9 mouse cellular contexts compared by ENCODE assay signal in the genomic region with DNA sequence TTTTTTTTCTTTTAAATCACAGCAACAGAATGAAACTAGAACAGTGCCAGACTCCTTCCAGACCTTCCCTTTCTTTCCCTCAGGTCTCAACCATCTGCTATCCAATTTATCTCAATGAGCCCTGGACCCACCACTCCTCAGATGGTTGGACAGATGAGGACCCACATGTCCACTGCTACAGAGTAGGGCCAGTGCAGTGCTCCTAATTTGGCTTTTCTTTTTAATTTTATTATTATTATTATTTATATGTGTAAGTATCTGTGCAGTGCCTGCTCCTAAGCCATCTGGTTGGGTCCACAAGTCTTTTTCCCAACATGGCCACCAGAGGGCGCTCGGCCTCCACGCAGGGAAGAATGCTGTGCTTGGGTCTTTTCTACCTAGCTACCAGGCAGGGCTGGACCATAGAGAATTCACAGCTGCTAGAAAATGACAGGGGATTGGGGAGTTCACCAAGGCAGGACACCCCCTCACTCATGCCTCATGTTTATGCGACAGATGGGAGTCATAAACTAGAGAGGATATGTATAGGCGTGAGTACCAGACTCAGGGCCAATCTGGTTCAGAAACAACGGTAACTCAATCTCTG. TPM values are rescaled to one million over a fixed set of nuclear protein-coding genes. Genes with fewer than 3 reads are reported as not detected.
DNase-seq lines count a peak whose midpoint lies in the region; ATAC-seq and TF ChIP-seq lines count a peak whose summit lies in the region.
"Had no signal": no experiment of that assay in that cellular context is flagged by ENCODE, and none has a peak within 500 bp of the region (broad histone marks: within the 10 kb centered on the region; RNA-seq: fewer than 3 reads in every experiment).

No protein-coding gene starts in this region.

- H3K36me3 ChIP-seq in heart, embryonic 11.5 days (ENCODE audit: control insufficient read depth, insufficient read depth, low read length), result no peaks in the 10 kb centered on the region
- no peaks in the 10 kb centered on the region for H3K36me3 ChIP-seq in liver, embryonic 13.5 days
- H3K36me3 ChIP-seq in neural tube, embryonic 14.5 days (ENCODE audit: control insufficient read depth, insufficient read depth, low read length), result no peaks in the 10 kb centered on the region
- H3K36me3 ChIP-seq: embryonic facial prominence, embryonic 15.5 days had no signal

- 34% methylated on average over 6 of the region's 6 CpGs for WGBS in heart, embryonic 11.5 days (ENCODE audit: insufficient replicate concordance)
- WGBS in liver, embryonic 13.5 days (ENCODE audit: insufficient replicate concordance), result 32% methylated on average over 6 of the region's 6 CpGs
- 30% methylated on average over 6 of the region's 6 CpGs for WGBS in neural tube, embryonic 14.5 days

- no peak for TF ChIP-seq POLR2A in bone marrow macrophage, adult 2 months (IDR thresholded peaks at IDR 0.05; ENCODE audit: borderline replicate concordance, low read depth, low read length)
- no peak for TF ChIP-seq POLR2A in embryonic fibroblast, embryonic 13.5 days (IDR thresholded peaks at IDR 0.05; ENCODE audit: low read depth, low read length)

- ATAC-seq in heart, embryonic 11.5 days (replicated peaks; ENCODE audit: insufficient number of reproducible peaks, low FRiP score, low TSS enrichment), result 0 out of 2 replicates have a peak, but pooled peaks have one; percentile 31
- no peak; the same call in 1 of the 2 replicates for ATAC-seq in liver, embryonic 13.5 days (ENCODE audit: low read depth)
- ATAC-seq in neural tube, embryonic 14.5 days (ENCODE audit: low read depth), result peak; percentile 91

- H3K4me1 ChIP-seq in bone marrow macrophage, adult 2 months (ENCODE audit: control insufficient read depth, insufficient read depth, low read length), result no peaks in the 10 kb centered on the region
- no peaks in the 10 kb centered on the region for H3K4me1 ChIP-seq in embryonic fibroblast, embryonic 13.5 days (ENCODE audit: control insufficient read depth, insufficient read depth, low read length)
- H3K4me1 ChIP-seq in heart, embryonic 11.5 days (ENCODE audit: control insufficient read depth, insufficient read depth, low read length), result no peaks in the 10 kb centered on the region
- no peaks in the 10 kb centered on the region for H3K4me1 ChIP-seq in liver, embryonic 13.5 days (replicated peaks)
- H3K4me1 ChIP-seq in neural tube, embryonic 14.5 days (ENCODE audit: control insufficient read depth, insufficient read depth, low read length), result no peaks in the 10 kb centered on the region
- H3K4me1 ChIP-seq: embryonic facial prominence, embryonic 15.5 days had no signal

- peak; percentile 58 for DNase-seq in CD4-positive helper T cell, adult 2 months (ENCODE audit: low read depth, low spot score)
- peak; percentile 88 for DNase-seq in kidney, postnatal 10 days
- peak; percentile 39 for DNase-seq in liver, embryonic 13.5 days
- DNase-seq in testis, postnatal 14 days (ENCODE audit: low spot score), result peak; percentile 73

- H3K9me3 ChIP-seq in heart, embryonic 11.5 days (replicated peaks; ENCODE audit: control insufficient read depth, low read length), result no peaks in the 10 kb centered on the region
- H3K9me3 ChIP-seq in liver, embryonic 13.5 days (replicated peaks), result no peaks in the 10 kb centered on the region
- no peaks in the 10 kb centered on the region for H3K9me3 ChIP-seq in neural tube, embryonic 14.5 days (ENCODE audit: control insufficient read depth, low read length)
- H3K9me3 ChIP-seq: embryonic facial prominence, embryonic 15.5 days had no signal

- no peak overlapping the region for H3K4me2 ChIP-seq in heart, embryonic 11.5 days
- no peak overlapping the region for H3K4me2 ChIP-seq in liver, embryonic 13.5 days
- H3K4me2 ChIP-seq in neural tube, embryonic 14.5 days (ENCODE audit: low read depth, low read length), result no peak overlapping the region
- H3K4me2 ChIP-seq: embryonic facial prominence, embryonic 15.5 days had no signal

- no peak overlapping the region for H3K9ac ChIP-seq in heart, embryonic 11.5 days (ENCODE audit: low read depth, low read length)
- H3K9ac ChIP-seq in liver, embryonic 13.5 days, result no peak overlapping the region
- no peak overlapping the region for H3K9ac ChIP-seq in neural tube, embryonic 14.5 days (replicated peaks; ENCODE audit: low read depth, low read length)
- H3K9ac ChIP-seq: embryonic facial prominence, embryonic 15.5 days had no signal

- no peak overlapping the region for H3K27ac ChIP-seq in bone marrow macrophage, adult 2 months (ENCODE audit: insufficient read depth, low read depth, low read length)
- H3K27ac ChIP-seq in embryonic fibroblast, embryonic 13.5 days (ENCODE audit: insufficient read depth, low read length), result no peak overlapping the region
- no peak overlapping the region for H3K27ac ChIP-seq in heart, embryonic 11.5 days (ENCODE audit: low read depth, low read length)
- no peak overlapping the region for H3K27ac ChIP-seq in liver, embryonic 13.5 days
- no peak overlapping the region for H3K27ac ChIP-seq in neural tube, embryonic 14.5 days (ENCODE audit: low read depth, low read length)
- H3K27ac ChIP-seq: embryonic facial prominence, embryonic 15.5 days had no signal

- no peak overlapping the region for H3K4me3 ChIP-seq in bone marrow macrophage, adult 2 months (ENCODE audit: insufficient read depth, low read length)
- H3K4me3 ChIP-seq in embryonic fibroblast, embryonic 13.5 days (ENCODE audit: insufficient read depth, low read length), result no peak overlapping the region
- no peak overlapping the region for H3K4me3 ChIP-seq in heart, embryonic 11.5 days (ENCODE audit: low read depth, low read length)
- H3K4me3 ChIP-seq in liver, embryonic 13.5 days (replicated peaks), result no peak overlapping the region
- H3K4me3 ChIP-seq in neural tube, embryonic 14.5 days (ENCODE audit: low read depth, low read length), result no peak overlapping the region
- H3K4me3 ChIP-seq: embryonic facial prominence, embryonic 15.5 days had no signal

- peak; percentile 97 for TF ChIP-seq CTCF in bone marrow macrophage, adult 2 months (IDR thresholded peaks at IDR 0.05; ENCODE audit: low read depth, low read length)
- TF ChIP-seq CTCF in embryonic fibroblast, embryonic 13.5 days (IDR thresholded peaks at IDR 0.05; ENCODE audit: borderline replicate concordance, insufficient read depth, low read length), result peak; percentile 91

- peaks cover 15% of the 10 kb centered on the region for H3K27me3 ChIP-seq in heart, embryonic 11.5 days (ENCODE audit: control insufficient read depth, insufficient read depth, low read length)
- peaks cover 19% of the 10 kb centered on the region for H3K27me3 ChIP-seq in liver, embryonic 13.5 days
- H3K27me3 ChIP-seq in neural tube, embryonic 14.5 days (ENCODE audit: control insufficient read depth, insufficient read depth, low read length), result peaks cover 8% of the 10 kb centered on the region

RNA-seq across cellular contexts. Expression of gene Shh, which starts 15.9 kb away (rescaled TPM):
- not detected in 2 replicates for polyA plus RNA-seq in bone marrow macrophage, adult 2 months (2012; ENCODE audit: insufficient read depth, insufficient read length, missing spikeins)
- polyA plus RNA-seq in embryonic fibroblast, embryonic 13.5 days (2011; ENCODE audit: insufficient read length, low read depth, missing spikeins), result not detected in 2 replicates
- polyA plus RNA-seq in heart, embryonic 11.5 days (2014; fragmentation: Nextera tagmentation; extraction: Ambion mirVana), result 0.10 and 0.13 TPM in 2 replicates
- 0.08 TPM in 1 of 2 replicates, not detected in the other for polyA plus RNA-seq in liver, embryonic 13.5 days (2015; fragmentation: Nextera tagmentation; extraction: Ambion mirVana)
- polyA plus RNA-seq in neural tube, embryonic 14.5 days (2014; fragmentation: Nextera tagmentation; extraction: Ambion mirVana), result 0.68 and 0.86 TPM in 2 replicates
